Mouse (Mus musculus) kidney, adult 2 months (tissue): ENCODE results near the gene Gsk3b.

Experiments used
- CTCF ChIP-seq: fragments of 200-500 bp; conservative IDR thresholded peaks from 2 replicates; pipeline ENCODE4 v1.5.1; 2011; ENCODE audit warnings: low read depth, mild to moderate bottlenecking, control low read depth, low read length, moderate library complexity, mixed read lengths; ENCODE audit not compliant: insufficient read depth, insufficient read length
- POLR2A ChIP-seq: fragments of 200-500 bp; IDR thresholded peaks from one replicate; pipeline ENCODE4 v1.6.1; 2011; ENCODE audit warnings: low read depth, low read length, control low read depth

GRCm38 (mm10) chr16:38191460-38191859 lies 102.7 kb downstream of the Gsk3b start:
- TF ChIP-seq POLR2A (no peak), CTCF (no peak)
